Mouse (Mus musculus): ENCODE data around the gene Slc28a1.

DNA sequence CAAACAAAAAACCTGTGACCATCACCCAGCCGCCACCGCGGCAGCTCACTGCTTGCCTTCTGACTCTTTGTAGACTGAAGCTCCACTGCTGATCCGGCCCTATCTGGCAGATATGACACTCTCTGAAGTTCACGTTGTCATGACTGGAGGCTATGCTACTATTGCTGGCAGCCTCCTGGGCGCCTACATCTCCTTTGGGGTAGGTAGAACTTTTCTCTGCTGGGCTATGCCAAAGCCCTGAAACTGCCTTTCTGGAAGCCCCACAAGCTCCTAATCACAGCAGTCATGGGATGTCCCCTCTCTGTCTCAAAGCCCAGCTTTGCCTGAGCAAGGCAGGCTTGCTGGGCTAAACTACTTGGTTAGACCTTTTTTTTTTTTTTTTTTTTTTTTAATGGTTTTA lies 38.7 kb downstream of the Slc28a1 start:
- TF ChIP-seq CTCF (IDR thresholded peaks at IDR 0.05; ENCODE audit: low read depth) (no peak), EP300 (optimal IDR thresholded peaks at IDR 0.05) (no peak)

All from stomach, postnatal 0 days (tissue).